Mouse (Mus musculus) kidney, embryonic 14.5 days (tissue): ENCODE measurements around the gene Prss36. TPM values are rescaled to one million over a fixed set of nuclear protein-coding genes. Genes with fewer than 3 reads are reported as not detected.

Experiments
- ATAC-seq: fragments of 200-750 bp; cut with Nextera tagmentation; 2 replicates; pipeline ENCODE4 v1.8.0; 2017; ENCODE audit warnings: moderate number of reproducible peaks, mild to moderate bottlenecking, moderate TSS enrichment, moderate library complexity; ENCODE audit not compliant: low FRiP score, low TSS enrichment
- H3K27ac ChIP-seq: fragments of 300-500 bp; sonication (generic); 2 replicates; pipeline ENCODE4 v1.5.1; 2014; ENCODE audit warnings: low read depth, mild to moderate bottlenecking, low read length, moderate library complexity, mixed read lengths
- H3K27me3 ChIP-seq: fragments of 300-500 bp; sonication (generic); 2 replicates; pipeline ENCODE4 v1.6.1; 2014; ENCODE audit warnings: mild to moderate bottlenecking, low read length; ENCODE audit not compliant: control insufficient read depth, insufficient read depth
- H3K36me3 ChIP-seq: fragments of 300-500 bp; sonication (generic); 2 replicates; pipeline ENCODE4 v1.6.1; 2014; ENCODE audit warnings: low read length, mixed read lengths; ENCODE audit not compliant: control insufficient read depth, insufficient read depth
- H3K4me1 ChIP-seq: fragments of 300-500 bp; sonication (generic); 2 replicates; pipeline ENCODE4 v1.6.1; 2014; ENCODE audit warnings: low read length, mixed read lengths; ENCODE audit not compliant: control insufficient read depth, insufficient read depth
- H3K4me2 ChIP-seq: fragments of 300-500 bp; sonication (generic); replicated peaks from 2 replicates; pipeline ENCODE4 v1.6.1; 2014; ENCODE audit warnings: low read depth, mild to moderate bottlenecking, low read length
- H3K4me3 ChIP-seq: fragments of 300-500 bp; sonication (generic); 2 replicates; pipeline ENCODE4 v1.5.1; 2014; ENCODE audit warnings: mild to moderate bottlenecking, low read length
- H3K9ac ChIP-seq: fragments of 300-500 bp; sonication (generic); 2 replicates; pipeline ENCODE4 v1.6.1; 2014; ENCODE audit warnings: low read depth, mild to moderate bottlenecking, low read length, moderate library complexity
- H3K9me3 ChIP-seq: fragments of 300-500 bp; sonication (generic); 2 replicates; pipeline ENCODE4 v1.6.1; 2016; ENCODE audit warnings: low read length; ENCODE audit not compliant: control insufficient read depth
- WGBS: fragments of 180-500 bp; shearing (Covaris S2); extraction: QIAGEN DNeasy Blood & Tissue Kit; methylation state at CpG from one replicate; pipeline ENCODE4 v1.1.7; 2014; 5-methylcytosine and 5-hydroxymethylcytosine counted together
- polyA plus RNA-seq: library from polyadenylated mRNA; unstranded; fragments of >200 nt; fragmentation: Nextera tagmentation; extraction: Ambion mirVana; gene quantifications from 2 replicates; pipeline ENCODE4 v1.2.1, GENCODE M21; 2014

Prss36 gene
- polyA plus RNA-seq, 1 experiment from 2014 or later = 12.4 TPM

- no peaks in the 10 kb centered on the region for H3K27me3 ChIP-seq
- 0 out of 2 replicates have a peak, but pooled peaks cover 6% of the 10 kb centered on the region for H3K4me1 ChIP-seq
- no peak for ATAC-seq
- H3K27ac ChIP-seq = no peak overlapping the region
- no peak overlapping the region for H3K9ac ChIP-seq
- H3K4me3 ChIP-seq = no peak overlapping the region
- WGBS = 77% methylated on average over 3 of the region's 3 CpGs
- H3K4me2 ChIP-seq = no peak overlapping the region
- H3K9me3 ChIP-seq = no peaks in the 10 kb centered on the region
- peaks cover 74% of the 10 kb centered on the region for H3K36me3 ChIP-seq
These were observed 58.7 kb downstream of the Prss36 start for GRCm38 (mm10) chr7:127887781-127888180.

GRCm38 (mm10) chr7:127887191-127887590 is 59.3 kb downstream of the Prss36 start:
- Histone ChIP-seq H3K27ac (no peak overlapping the region), H3K4me3 (no peak overlapping the region), H3K4me1 (0 out of 2 replicates have a peak, but pooled peaks cover 6% of the 10 kb centered on the region), H3K4me2 (no peak overlapping the region), H3K36me3 (peaks cover 74% of the 10 kb centered on the region), H3K9me3 (no peaks in the 10 kb centered on the region), H3K9ac (no peak overlapping the region), H3K27me3 (no peaks in the 10 kb centered on the region)
- WGBS = 81% methylated on average over 8 of the region's 8 CpGs
- ATAC-seq = no peak

- 97% methylated on average over 6 of the region's 6 CpGs for WGBS
- Histone ChIP-seq H3K9ac (no peak overlapping the region), H3K4me2 (no peak overlapping the region), H3K27ac (no peak overlapping the region), H3K9me3 (no peaks in the 10 kb centered on the region), H3K4me1 (0 out of 2 replicates have a peak, but pooled peaks cover 6% of the 10 kb centered on the region), H3K4me3 (no peak overlapping the region), H3K27me3 (no peaks in the 10 kb centered on the region), H3K36me3 (peaks cover 79% of the 10 kb centered on the region)
- no peak for ATAC-seq
These were observed 60.0 kb downstream of the Prss36 start for GRCm38 (mm10) chr7:127886551-127886950.

- WGBS = 61% methylated on average over 6 of the region's 6 CpGs
- H3K4me2 ChIP-seq = no peak overlapping the region
- 0 out of 2 replicates have a peak, but pooled peaks cover 6% of the 10 kb centered on the region for H3K4me1 ChIP-seq
- peaks cover 85% of the 10 kb centered on the region for H3K36me3 ChIP-seq
- ATAC-seq = no peak
- H3K27me3 ChIP-seq = no peaks in the 10 kb centered on the region
- H3K9ac ChIP-seq = no peak overlapping the region
- H3K9me3 ChIP-seq = no peaks in the 10 kb centered on the region
- H3K4me3 ChIP-seq = no peak overlapping the region
- H3K27ac ChIP-seq = no peak overlapping the region
These were observed 60.6 kb downstream of the Prss36 start for GRCm38 (mm10) chr7:127885951-127886350.

Other genes starting within 250 kb of the Prss36 start
- 65.9 and 79.1 TPM in 2 replicates for gene Bcl7c, start 237.8 kb downstream of the Prss36 start, polyA plus RNA-seq
- gene Ctf1, start 234.0 kb downstream of the Prss36 start, polyA plus RNA-seq = 17.5 and 23.7 TPM in 2 replicates
- gene Ctf2, start 214.6 kb downstream of the Prss36 start, polyA plus RNA-seq = 0.43 and 0.55 TPM in 2 replicates
- gene Fbxl19, start 202.2 kb downstream of the Prss36 start, polyA plus RNA-seq = 6.2 and 10.0 TPM in 2 replicates
- gene Orai3, start 176.9 kb downstream of the Prss36 start, polyA plus RNA-seq = 12.9 and 19.7 TPM in 2 replicates
- gene Setd1a, start 170.1 kb downstream of the Prss36 start, polyA plus RNA-seq = 32.6 and 34.7 TPM in 2 replicates
- gene Gm49388, start 161.1 kb downstream of the Prss36 start, polyA plus RNA-seq = not detected in 2 replicates
- gene Hsd3b7, start 146.1 kb downstream of the Prss36 start, polyA plus RNA-seq = 18.0 and 18.7 TPM in 2 replicates
- 22.1 and 34.3 TPM in 2 replicates for gene Stx4a, start 122.4 kb downstream of the Prss36 start, polyA plus RNA-seq
- gene Stx1b, start 122.2 kb downstream of the Prss36 start, polyA plus RNA-seq = 2.6 and 4.4 TPM in 2 replicates
- 13.7 and 20.2 TPM in 2 replicates for gene Zfp646, start 70.5 kb downstream of the Prss36 start, polyA plus RNA-seq
- gene Zfp668, start 69.9 kb downstream of the Prss36 start, polyA plus RNA-seq = 18.6 and 21.9 TPM in 2 replicates
- 0.73 and 0.77 TPM in 2 replicates for gene Prss53, start 55.8 kb downstream of the Prss36 start, polyA plus RNA-seq
- gene Gm21974, start 51.3 kb downstream of the Prss36 start, polyA plus RNA-seq = not detected in 2 replicates
- gene Vkorc1, start 51.1 kb downstream of the Prss36 start, polyA plus RNA-seq = 125 and 156 TPM in 2 replicates
- gene Bckdk, start 42.6 kb downstream of the Prss36 start, polyA plus RNA-seq = 152 and 155 TPM in 2 replicates
- gene Kat8, start 34.2 kb downstream of the Prss36 start, polyA plus RNA-seq = 37.2 and 48.9 TPM in 2 replicates
- gene Prss8, start 16.6 kb downstream of the Prss36 start, polyA plus RNA-seq = 44.7 and 47.1 TPM in 2 replicates
- gene Fus, start 20.7 kb upstream of the Prss36 start, polyA plus RNA-seq = 62.7 and 77.7 TPM in 2 replicates
- gene Pycard, start 47.1 kb upstream of the Prss36 start, polyA plus RNA-seq = 39.5 and 47.3 TPM in 2 replicates
- 0.14 TPM in 1 of 2 replicates, not detected in the other for gene Trim72, start 57.2 kb upstream of the Prss36 start, polyA plus RNA-seq
- gene Itgam, start 115.9 kb upstream of the Prss36 start, polyA plus RNA-seq = 0.14 and 0.54 TPM in 2 replicates
- gene Gm49368, start 116.0 kb upstream of the Prss36 start, polyA plus RNA-seq = not detected in 2 replicates
- 0.05 TPM in 1 of 2 replicates, not detected in the other for gene Itgax, start 182.8 kb upstream of the Prss36 start, polyA plus RNA-seq
- gene Itgad, start 207.7 kb upstream of the Prss36 start, polyA plus RNA-seq = not detected in 2 replicates